Comparison of ENCODE assay signal across 11 mouse cellular contexts in genomic region chr6:34290681-34291080, GRCm38 (mm10).
"Had no signal": no experiment of that assay in that cellular context is flagged by ENCODE, and none has a peak within 500 bp of the region (broad histone marks: within the 10 kb centered on the region; RNA-seq: fewer than 3 reads in every experiment).

No protein-coding gene starts in this region.

- ATAC-seq: midbrain, embryonic 16.5 days had no signal

- DNase-seq: lung, adult 18-20 months; lung, embryonic 14.5 days; lung, postnatal 10 days; lung, postnatal 4 days; midbrain, embryonic 14.5 days; retina, postnatal 1 day; spleen, adult 18-20 months; thymus, adult 18-20 months; thymus, postnatal 14 days; thymus, postnatal 36 days had no signal
